Mouse (Mus musculus) stomach, postnatal 0 days (tissue): Measurements from ENCODE around the gene Gm10401.

Experiments
- CTCF ChIP-seq: IDR thresholded peaks from 2 replicates; pipeline ENCODE4 v1.5.1; 2016; ENCODE audit warnings: antibody characterized with exemption, low read depth, mild to moderate bottlenecking, moderate library complexity
- EP300 ChIP-seq: optimal IDR thresholded peaks from 2 replicates; pipeline ENCODE3; 2016; ENCODE audit warnings: antibody characterized with exemption

GRCm38 (mm10) chr5:115058584-115059297 lies 39.4 kb downstream of the Gm10401 start:
- no peak for TF ChIP-seq CTCF
- TF ChIP-seq EP300 = no peak
